Mouse (Mus musculus): Measurements from ENCODE around the gene Ltn1. TPM values are rescaled to one million over a fixed set of nuclear protein-coding genes. Genes with fewer than 3 reads are reported as not detected.

The Ltn1 gene
- polyA plus RNA-seq, 1 experiment, result not detected

- H3K4me1 ChIP-seq (ENCODE audit: control insufficient read depth, insufficient read depth, low read length), result peaks cover 5% of the 10 kb centered on the region
- H3K27ac ChIP-seq (ENCODE audit: insufficient read depth, low read depth, low read length), result no peak overlapping the region
- no peak for TF ChIP-seq POLR2A (IDR thresholded peaks at IDR 0.05; ENCODE audit: insufficient read depth, low read depth, low read length)
- no peak for TF ChIP-seq CTCF (IDR thresholded peaks at IDR 0.05; ENCODE audit: insufficient read depth, low read depth, low read length)
- no peak overlapping the region for H3K4me3 ChIP-seq (ENCODE audit: insufficient read depth, low read depth, low read length)
Observed at GRCm38 (mm10) chr16:87443245-87443644, 10.8 kb upstream of the Ltn1 start.

GRCm38 (mm10) chr16:87442291-87442690 lies 9.9 kb upstream of the Ltn1 start:
- no peak overlapping the region for H3K4me3 ChIP-seq (ENCODE audit: insufficient read depth, low read depth, low read length)
- TF ChIP-seq CTCF (IDR thresholded peaks at IDR 0.05; ENCODE audit: insufficient read depth, low read depth, low read length) (no peak), POLR2A (IDR thresholded peaks at IDR 0.05; ENCODE audit: insufficient read depth, low read depth, low read length) (no peak)
- H3K27ac ChIP-seq (ENCODE audit: insufficient read depth, low read depth, low read length), result no peak overlapping the region
- WGBS, result 44% methylated on average over 5 of the region's 5 CpGs
- peaks cover 5% of the 10 kb centered on the region for H3K4me1 ChIP-seq (ENCODE audit: control insufficient read depth, insufficient read depth, low read length)

- Histone ChIP-seq H3K27ac (ENCODE audit: insufficient read depth, low read depth, low read length) (no peak overlapping the region), H3K4me3 (ENCODE audit: insufficient read depth, low read depth, low read length) (peak overlapping the region; percentile 26), H3K4me1 (ENCODE audit: control insufficient read depth, insufficient read depth, low read length) (peaks cover 5% of the 10 kb centered on the region)
- TF ChIP-seq POLR2A (IDR thresholded peaks at IDR 0.05; ENCODE audit: insufficient read depth, low read depth, low read length) (no peak), CTCF (IDR thresholded peaks at IDR 0.05; ENCODE audit: insufficient read depth, low read depth, low read length) (no peak)
- WGBS, result 17% methylated on average over 9 of the region's 9 CpGs
Observed at GRCm38 (mm10) chr16:87441089-87441488, 8.7 kb upstream of the Ltn1 start.

DNA sequence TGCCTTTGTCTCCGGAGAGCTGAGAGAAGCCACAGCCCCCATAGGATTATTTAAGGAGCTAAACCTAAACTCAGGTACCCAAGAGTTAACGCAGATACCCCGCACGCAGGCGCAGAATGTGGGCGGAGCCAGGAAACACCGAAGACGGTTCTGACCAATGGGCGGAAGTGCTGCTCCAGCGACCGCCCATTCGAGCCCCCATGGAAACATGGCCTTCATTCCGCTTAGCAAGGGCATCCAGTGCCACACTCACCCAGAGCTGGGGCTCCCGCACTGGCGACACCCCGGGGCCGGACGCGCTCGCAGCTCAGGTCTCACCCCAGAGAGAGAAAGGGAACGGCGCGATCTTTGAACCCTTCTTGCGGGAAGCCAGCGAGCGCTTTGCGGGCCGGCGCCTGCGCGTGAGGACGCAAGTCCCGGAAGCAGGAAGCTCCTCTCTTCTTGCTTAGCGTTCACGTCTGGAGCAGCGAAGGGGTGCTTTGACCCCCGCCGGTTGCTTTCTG lies 7.8 kb upstream of the Ltn1 start, which contains the start of gene Rwdd2b:
Gene Rwdd2b, minus strand, starts transcription at position 390 of the 503 bp plus-strand sequence.
- H3K4me1 ChIP-seq (ENCODE audit: control insufficient read depth, insufficient read depth, low read length), result peaks cover 5% of the 10 kb centered on the region
- TF ChIP-seq POLR2A (IDR thresholded peaks at IDR 0.05; ENCODE audit: insufficient read depth, low read depth, low read length) (peak; percentile 59), CTCF (IDR thresholded peaks at IDR 0.05; ENCODE audit: insufficient read depth, low read depth, low read length) (no peak)
- WGBS, result 0% methylated on average over 38 of the region's 38 CpGs
- peak within 1 kb of the TSS; percentile 94 for H3K27ac ChIP-seq (ENCODE audit: insufficient read depth, low read depth, low read length)
- peak within 1 kb of the TSS; percentile 69 for H3K4me3 ChIP-seq (ENCODE audit: insufficient read depth, low read depth, low read length)

DNA sequence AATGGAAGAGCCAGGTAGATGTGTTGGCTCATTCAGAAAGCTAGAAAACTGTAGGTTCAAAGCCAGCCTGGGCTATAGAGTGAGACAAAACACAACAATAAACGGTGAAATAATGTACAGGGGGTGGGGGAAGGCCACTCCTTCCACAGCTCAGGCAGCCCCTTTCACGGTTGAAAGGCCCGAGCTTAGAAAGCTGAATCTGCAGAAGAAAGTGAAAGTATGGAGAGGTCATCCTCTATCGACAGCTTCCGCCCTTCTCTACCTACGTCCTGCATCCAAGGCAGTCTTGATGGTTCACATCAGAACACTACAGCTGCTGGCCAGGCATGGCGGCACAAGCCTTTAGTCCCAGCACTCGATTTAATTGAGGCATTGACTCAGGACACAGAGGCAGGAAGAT lies 6.3 kb upstream of the Ltn1 start:
- Histone ChIP-seq H3K4me3 (ENCODE audit: insufficient read depth, low read depth, low read length) (no peak overlapping the region), H3K4me1 (ENCODE audit: control insufficient read depth, insufficient read depth, low read length) (peaks cover 5% of the 10 kb centered on the region), H3K27ac (ENCODE audit: insufficient read depth, low read depth, low read length) (no peak overlapping the region)
- TF ChIP-seq CTCF (IDR thresholded peaks at IDR 0.05; ENCODE audit: insufficient read depth, low read depth, low read length) (no peak), POLR2A (IDR thresholded peaks at IDR 0.05; ENCODE audit: insufficient read depth, low read depth, low read length) (no peak)
- WGBS, result 87% methylated on average over 8 of the region's 8 CpGs

- WGBS, result 90% methylated on average over 21 of the region's 21 CpGs
- Histone ChIP-seq H3K4me1 (ENCODE audit: control insufficient read depth, insufficient read depth, low read length) (peaks cover 5% of the 10 kb centered on the region), H3K4me3 (ENCODE audit: insufficient read depth, low read depth, low read length) (no peak overlapping the region), H3K27ac (ENCODE audit: insufficient read depth, low read depth, low read length) (no peak overlapping the region)
- no peak for TF ChIP-seq CTCF (IDR thresholded peaks at IDR 0.05; ENCODE audit: insufficient read depth, low read depth, low read length)
- no peak for TF ChIP-seq POLR2A (IDR thresholded peaks at IDR 0.05; ENCODE audit: insufficient read depth, low read depth, low read length)
Observed at GRCm38 (mm10) chr16:87437096-87437495, 4.7 kb upstream of the Ltn1 start.

DNA sequence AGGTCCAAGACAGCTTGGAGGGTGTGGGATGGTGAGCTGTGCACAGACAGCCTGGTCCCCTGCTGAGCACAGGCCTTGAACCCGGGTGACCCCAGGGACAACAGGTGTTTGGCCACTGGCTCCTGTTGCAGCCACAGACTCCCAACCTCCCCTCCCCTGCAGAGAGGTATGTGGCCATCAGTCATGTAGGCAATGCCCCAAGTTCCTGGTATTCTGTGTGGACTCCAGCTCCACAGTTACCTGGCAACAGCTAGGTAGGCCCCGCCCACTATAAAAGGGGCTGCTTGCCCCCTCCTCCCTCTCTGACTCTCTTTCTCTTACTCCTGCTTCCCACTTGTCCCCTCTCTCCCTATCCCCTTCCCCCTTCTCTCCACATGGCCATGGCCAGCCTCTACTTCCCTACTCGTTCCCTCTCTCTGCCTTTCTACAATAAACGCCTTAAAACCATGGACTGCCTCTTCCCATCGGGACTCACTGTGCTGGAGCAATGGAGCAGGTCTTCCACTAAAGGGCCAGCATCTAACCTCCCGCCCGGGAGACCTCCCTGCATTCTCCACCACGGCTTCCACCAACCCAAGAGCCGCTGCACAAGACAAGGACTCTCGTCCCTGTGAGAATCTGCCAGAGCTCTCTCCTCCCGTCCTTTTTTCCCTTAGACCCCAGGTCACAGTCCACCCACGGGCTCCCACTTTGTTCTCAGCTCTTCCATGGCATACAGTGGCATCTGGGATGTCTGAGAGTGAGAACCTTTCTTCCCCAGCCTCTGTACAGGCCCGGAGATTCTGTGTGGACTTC lies 3.2 kb upstream of the Ltn1 start:
- Histone ChIP-seq H3K27ac (ENCODE audit: insufficient read depth, low read depth, low read length) (no peak overlapping the region), H3K4me1 (ENCODE audit: control insufficient read depth, insufficient read depth, low read length) (no peaks in the 10 kb centered on the region), H3K4me3 (ENCODE audit: insufficient read depth, low read depth, low read length) (no peak overlapping the region)
- WGBS, result 86% methylated on average over 13 of the region's 13 CpGs
- TF ChIP-seq POLR2A (IDR thresholded peaks at IDR 0.05; ENCODE audit: insufficient read depth, low read depth, low read length) (no peak), CTCF (IDR thresholded peaks at IDR 0.05; ENCODE audit: insufficient read depth, low read depth, low read length) (no peak)

GRCm38 (mm10) chr16:87434946-87435345 lies 2.5 kb upstream of the Ltn1 start:
- Histone ChIP-seq H3K4me3 (ENCODE audit: insufficient read depth, low read depth, low read length) (no peak overlapping the region), H3K27ac (ENCODE audit: insufficient read depth, low read depth, low read length) (no peak overlapping the region), H3K4me1 (ENCODE audit: control insufficient read depth, insufficient read depth, low read length) (no peaks in the 10 kb centered on the region)
- 82% methylated on average over 6 of the region's 6 CpGs for WGBS
- TF ChIP-seq POLR2A (IDR thresholded peaks at IDR 0.05; ENCODE audit: insufficient read depth, low read depth, low read length) (no peak), CTCF (IDR thresholded peaks at IDR 0.05; ENCODE audit: insufficient read depth, low read depth, low read length) (no peak)

- no peak overlapping the region for H3K27ac ChIP-seq (ENCODE audit: insufficient read depth, low read depth, low read length)
- TF ChIP-seq CTCF (IDR thresholded peaks at IDR 0.05; ENCODE audit: insufficient read depth, low read depth, low read length), result no peak
- no peak for TF ChIP-seq POLR2A (IDR thresholded peaks at IDR 0.05; ENCODE audit: insufficient read depth, low read depth, low read length)
- 91% methylated on average over 7 of the region's 7 CpGs for WGBS
Observed at GRCm38 (mm10) chr16:87434266-87434665, 1.9 kb upstream of the Ltn1 start.

More at GRCm38 (mm10) chr16:87434266-87434665, 1.9 kb upstream of the Ltn1 start:
- no peak overlapping the region for H3K4me3 ChIP-seq (ENCODE audit: insufficient read depth, low read depth, low read length)
- H3K4me1 ChIP-seq (ENCODE audit: control insufficient read depth, insufficient read depth, low read length), result no peaks in the 10 kb centered on the region

All from olfactory bulb, adult 2 months (tissue).